Mouse (Mus musculus): ENCODE measurements around the gene Isca1. TPM values are rescaled to one million over a fixed set of nuclear protein-coding genes. Genes with fewer than 3 reads are reported as not detected.
"Not testable (repeated sequence)": the region's sequence is repeated elsewhere in the genome, so short reads cannot be mapped to it uniquely, and the experiment has no call there.

Gene Isca1
- polyA plus RNA-seq, 1 experiment from 2014 or later = 68.9 TPM

DNA sequence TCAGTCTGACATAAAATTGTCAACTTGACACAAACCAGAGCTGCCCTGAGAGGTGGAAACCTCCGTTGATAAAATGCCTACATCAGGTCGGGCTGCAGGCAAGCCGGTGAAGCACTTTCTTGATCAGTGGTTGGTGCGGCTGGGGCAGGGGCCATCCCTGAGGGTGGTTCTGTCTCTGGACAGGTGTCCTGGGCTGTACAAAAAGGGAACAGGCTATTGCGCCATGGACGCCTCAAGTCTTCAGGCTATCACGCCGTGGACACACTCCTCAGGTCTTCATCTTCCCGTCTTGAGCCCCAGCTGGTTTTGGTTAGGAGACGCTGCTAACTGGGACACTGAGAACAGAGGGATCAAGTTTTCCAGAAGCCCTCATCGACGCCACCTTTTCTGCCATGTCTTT is 19.3 kb downstream of the Isca1 start:
- DNase-seq (ENCODE audit: low spot score) = no peak

DNA sequence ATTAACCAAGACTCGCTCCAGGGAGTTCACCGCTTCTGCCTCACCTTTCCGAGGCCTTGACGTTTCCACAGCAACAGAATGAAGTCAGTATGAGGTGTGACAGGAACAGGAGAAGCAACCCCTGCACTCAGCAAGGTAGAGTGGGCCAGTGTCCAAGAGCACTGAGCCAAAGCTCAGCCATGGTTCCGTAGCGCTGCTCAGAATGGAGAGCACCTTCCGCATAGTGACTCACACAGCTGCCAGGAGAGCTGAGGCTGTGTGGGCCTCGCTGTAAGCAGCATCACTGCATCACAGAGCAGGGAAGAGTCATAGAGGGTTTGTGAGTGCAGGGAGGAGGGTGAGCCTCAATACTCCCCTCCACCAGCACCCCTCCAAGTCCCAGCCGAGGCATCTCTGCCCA is 22.9 kb downstream of the Isca1 start, which contains the start of gene 1700014D04Rik:
Gene 1700014D04Rik (minus strand): TSS at position 42 of the 400 bp plus-strand sequence.
- no peak for DNase-seq (ENCODE audit: low spot score)

DNA sequence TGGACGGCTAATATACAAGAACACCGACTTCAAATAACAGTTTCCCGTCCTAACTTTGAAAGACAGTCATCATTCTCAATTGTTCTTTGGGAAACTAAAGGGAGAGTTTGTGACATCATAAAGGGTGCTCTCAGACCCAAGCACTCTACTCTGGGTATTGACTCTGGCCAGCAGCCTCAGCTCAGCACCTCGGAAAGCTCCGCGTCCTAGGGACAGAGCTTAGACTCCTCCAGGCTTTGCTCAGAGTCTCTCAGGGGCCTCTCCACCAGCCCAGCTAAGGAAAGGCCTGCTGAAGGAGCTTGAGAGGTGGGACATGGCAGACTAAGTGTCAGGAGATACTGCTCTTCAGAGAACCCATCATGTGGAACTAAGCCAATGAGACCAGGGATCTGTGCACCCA is 23.4 kb downstream of the Isca1 start:
- no peak for DNase-seq (ENCODE audit: low spot score)

DNA sequence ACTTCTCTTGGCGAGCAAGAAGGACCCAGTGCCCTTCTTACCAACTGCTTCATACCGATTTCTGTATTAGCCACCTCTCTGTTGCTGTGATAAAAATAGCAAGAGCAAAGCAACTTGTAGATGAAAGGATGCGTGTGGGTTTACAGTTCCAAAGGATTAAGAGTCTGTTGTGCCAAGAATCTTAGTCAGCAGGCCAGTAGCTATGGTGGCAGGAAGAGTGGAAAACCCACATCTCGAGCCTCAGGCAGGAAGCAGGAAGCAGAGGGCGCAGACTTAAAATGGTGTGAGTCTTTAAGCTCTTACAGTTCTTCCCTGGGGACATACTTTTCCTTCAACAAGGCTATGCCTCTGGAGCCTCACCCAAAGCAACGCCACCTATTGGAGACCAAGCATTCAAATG is 24.1 kb downstream of the Isca1 start:
- no peak for DNase-seq (ENCODE audit: low spot score)

DNA sequence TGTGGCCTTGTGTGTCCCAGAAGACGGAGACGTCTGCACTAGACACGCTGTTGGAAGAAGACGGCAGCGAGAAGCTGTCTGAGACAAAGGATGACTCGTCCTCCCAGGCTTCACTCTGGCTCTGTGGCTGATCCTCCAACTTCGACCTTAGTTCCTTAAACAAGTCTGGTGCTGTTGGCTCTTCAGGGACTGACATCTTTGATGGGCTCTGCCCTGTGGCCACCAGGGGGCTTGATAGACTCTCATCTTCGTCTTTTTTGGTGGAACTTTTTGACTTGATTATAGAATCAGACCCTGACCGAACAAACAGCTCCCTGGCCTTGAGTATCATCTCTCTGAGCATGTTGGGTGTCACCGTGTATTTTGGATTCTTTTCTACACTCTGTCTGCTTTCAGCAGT is 27.9 kb downstream of the Isca1 start:
- DNase-seq (ENCODE audit: low spot score) = peak; percentile 8

DNA sequence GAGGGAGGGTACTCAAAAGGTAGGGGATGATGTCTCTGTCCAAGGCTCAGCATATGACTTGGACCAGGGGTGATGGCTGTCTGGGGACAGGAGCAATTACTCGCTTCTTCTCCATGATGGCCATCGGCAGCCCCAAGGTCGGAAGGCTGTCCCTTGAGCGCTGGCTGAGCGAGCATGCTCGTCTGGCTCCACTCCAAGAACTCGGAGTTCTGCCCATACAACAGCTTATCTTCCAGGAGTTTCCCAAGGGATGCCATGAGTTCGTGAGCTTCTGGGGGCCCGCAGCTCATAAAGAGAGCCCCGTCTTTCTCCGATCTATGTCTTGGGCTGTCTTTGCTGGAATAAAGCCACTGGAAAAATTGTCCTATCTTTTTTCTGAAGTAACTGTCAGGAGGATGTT is 28.5 kb downstream of the Isca1 start:
- no peak for DNase-seq (ENCODE audit: low spot score)

DNA sequence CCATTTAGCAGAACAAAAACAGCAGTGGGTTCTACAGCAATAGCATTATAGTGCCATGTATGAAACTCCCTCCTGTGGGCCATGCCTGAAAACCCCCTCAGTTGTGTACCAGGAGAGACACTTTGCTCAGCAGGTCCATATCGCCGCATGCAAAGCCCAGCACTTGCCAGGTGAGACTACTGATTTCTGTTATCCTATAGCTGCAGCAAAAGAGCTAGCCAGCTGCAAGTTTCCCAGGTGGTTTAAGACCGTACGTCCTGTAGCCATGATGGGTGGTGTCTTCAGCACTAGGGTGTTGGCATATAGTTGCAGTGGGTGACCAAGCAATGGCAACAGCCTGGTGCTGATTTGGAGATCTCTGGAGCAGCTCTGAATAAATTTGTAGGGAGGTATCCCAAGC is 30.2 kb downstream of the Isca1 start:
- no peak for DNase-seq (ENCODE audit: low spot score)

DNA sequence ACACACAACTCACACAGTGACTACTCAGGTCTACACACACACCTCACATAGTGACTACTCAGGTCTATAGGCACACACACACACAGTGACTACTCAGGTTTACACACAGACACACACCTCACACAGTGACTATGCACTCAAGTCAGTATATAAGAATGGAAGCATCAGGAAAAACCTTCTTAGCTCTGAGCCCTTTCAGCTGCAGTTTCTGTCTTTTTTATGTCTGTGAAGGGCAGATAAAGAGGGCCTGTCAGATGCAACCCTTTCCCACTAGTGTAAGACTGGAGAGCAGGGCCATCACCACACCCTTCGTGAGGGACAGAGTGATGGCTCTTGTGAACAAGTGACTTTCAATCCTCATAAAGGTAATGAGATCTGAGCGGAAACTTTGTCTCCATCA is 31.2 kb downstream of the Isca1 start:
- DNase-seq (ENCODE audit: low spot score) = no peak

DNA sequence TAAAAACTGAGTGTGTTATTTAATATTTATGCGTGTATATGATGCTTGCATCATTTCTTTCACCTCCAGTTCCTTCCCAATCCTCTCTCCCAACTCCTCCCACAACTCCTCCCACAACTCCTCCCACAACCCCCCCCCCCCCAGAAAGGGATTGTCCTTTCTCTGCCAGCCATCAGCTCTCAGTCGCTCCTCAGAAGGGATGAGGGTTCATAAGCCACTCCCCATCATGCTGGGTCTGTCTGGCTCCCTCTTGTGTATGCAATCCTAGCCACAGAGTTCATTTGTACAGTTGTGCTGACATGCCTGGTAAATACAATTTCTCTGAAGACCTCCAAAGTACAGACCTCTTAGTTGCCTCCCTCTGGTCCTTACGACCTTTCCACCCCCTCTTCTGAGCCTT is 34.4 kb downstream of the Isca1 start:
- no peak for DNase-seq (ENCODE audit: low spot score)

DNA sequence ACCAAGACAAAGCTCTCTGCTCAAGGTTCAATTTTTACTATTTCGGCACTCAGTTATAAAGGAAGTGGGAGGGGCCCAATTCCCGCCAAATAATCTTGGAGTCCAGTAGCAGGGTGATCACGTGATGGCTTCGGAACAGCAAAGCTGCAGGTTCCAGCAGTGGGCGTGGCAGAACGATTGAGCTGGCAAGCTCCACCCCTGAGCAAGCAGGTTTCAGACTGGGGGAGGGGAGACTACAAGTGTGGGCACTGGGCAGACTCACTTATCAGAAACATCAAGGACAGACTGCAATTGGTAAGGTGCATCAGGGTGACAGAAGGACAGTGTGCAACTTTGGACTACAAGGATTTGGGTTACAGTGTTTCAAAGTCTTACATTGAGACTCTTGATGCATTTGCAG is 35.3 kb downstream of the Isca1 start:
- DNase-seq (ENCODE audit: low spot score) = not testable (repeated sequence)

DNA sequence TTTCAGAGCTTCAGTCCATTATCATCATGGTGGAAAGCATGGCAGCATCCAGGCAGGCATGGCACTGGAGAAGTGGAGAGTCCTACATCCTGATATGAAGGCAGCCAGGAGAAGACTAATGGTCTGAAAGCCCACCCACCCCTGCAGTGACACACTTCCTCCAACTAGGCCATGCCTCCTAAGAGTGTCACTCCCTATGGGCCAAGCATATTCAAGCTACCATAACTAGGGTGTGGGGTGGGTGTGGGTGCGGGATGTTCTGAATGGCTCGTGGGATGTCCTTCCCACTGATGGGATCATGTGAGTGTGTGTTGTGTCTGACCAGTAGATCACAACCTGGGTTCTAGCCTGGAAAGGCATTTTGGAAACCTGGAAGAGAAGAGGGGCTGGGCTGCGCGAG is 35.7 kb downstream of the Isca1 start:
- DNase-seq (ENCODE audit: low spot score) = no peak

DNA sequence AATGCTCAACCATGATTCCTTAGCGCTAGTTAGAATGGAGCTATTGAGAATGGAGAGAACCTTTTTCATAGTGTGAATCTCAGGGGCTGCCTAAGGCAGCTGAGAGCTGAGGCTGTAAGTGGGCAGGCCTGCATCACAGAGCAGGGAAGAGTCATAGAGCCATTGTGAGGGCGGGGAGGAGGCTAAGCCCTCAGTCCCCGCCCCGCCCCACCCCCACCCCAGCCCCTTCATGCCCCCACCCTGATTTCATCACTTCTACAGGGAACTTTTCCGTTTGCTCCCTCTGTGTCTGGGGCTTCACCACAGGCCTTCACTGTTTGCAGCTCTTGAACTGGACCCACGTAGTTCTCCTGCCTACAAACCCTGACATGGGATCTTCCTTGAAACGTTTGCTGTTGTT is 38.0 kb downstream of the Isca1 start, which contains the start of gene Spata31d1d:
Gene Spata31d1d (minus strand): TSS at position 101 of the 400 bp plus-strand sequence.
- DNase-seq (ENCODE audit: low spot score) = no peak

DNA sequence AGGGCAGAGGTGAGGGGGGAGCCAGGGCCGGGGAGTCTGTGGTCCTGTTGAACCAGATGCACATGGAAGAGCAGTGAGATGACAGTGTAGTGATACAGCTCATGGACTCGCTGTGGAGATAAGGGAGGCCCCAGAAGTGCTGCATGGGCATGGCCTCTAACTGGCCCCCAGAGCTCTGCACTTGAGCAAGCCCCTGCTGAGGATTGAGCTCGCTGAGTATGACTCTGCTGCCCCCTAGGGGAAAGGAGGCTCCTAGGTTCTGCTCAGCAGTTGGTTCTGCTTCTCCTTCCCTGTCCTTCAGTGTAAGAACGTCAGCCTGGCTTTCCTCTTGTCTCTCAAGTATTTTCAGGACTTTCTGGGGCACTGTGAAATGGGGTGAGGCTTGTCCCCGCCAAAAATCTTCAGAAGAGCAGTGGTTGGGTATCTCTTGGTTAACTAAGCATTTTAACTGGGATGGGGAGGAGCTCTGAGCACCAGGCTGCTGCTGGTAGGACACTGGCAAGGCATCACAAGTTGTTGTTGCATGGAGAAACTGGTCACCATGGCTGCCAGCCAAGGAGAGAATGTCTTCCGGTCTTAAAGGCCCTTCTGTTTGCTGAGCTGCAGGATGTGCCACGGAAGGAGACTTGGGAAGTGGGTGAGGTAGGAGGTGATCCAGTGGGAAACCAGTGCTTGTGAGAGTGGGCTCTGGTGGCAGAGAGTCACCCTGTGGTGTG is 41.1 kb downstream of the Isca1 start:
- DNase-seq (ENCODE audit: low spot score) = peak; percentile 81

DNA sequence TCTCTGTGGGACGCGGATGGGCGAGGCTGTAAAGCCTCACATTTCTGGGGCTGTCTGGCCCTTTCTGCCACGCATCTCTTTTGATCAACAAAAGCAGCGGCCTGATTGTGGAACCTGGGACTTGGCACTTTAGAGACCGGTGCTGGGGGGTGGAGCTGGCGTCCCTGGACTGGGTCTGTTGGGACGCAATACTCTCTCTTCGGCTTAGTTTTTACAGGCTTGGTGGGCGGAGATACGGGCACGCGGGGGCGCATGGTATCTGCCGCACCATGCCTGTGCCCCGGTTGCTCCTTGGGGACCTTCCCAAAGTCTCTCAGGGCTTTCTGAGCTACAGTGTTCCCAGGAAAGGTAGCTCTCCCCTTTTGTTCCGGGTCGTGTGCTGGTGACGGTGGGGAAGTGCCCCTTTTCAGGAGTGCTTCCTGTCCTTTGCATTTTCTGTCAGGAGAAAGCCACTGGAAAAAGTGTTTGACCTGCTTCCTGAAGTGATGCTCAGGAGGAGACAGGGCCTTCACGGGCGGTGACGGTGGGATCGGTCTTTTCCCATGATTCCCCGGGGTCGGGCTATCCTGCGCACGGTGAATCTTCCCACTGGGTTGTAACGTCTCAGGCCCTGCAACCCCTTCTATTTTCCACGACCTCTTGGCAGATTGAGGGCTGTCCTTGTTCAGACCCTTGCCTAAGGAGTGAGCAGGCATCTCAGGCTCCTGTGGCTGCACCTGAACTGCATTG is 43.3 kb downstream of the Isca1 start:
- no peak for DNase-seq (ENCODE audit: low spot score)

DNA sequence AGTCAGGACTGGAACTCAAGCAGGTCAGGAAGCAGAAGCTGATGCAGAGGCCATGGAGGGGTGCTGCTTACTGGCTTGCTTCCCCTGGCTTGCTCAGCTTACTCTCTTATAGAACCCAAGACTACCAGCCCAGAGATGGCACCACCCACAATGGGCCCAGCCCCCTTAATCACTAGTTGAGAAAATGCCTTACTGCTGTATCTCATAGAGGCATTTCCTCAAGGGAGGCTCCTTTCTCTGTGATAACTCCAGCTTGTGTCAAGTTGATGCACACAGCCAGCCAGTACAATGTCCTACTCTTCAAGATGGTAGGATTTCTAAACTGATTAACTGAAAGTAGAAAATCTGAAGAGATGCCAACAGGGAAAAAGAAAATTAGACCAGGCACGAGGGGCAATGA is 47.5 kb downstream of the Isca1 start:
- DNase-seq (ENCODE audit: low spot score) = not testable (repeated sequence)

DNA sequence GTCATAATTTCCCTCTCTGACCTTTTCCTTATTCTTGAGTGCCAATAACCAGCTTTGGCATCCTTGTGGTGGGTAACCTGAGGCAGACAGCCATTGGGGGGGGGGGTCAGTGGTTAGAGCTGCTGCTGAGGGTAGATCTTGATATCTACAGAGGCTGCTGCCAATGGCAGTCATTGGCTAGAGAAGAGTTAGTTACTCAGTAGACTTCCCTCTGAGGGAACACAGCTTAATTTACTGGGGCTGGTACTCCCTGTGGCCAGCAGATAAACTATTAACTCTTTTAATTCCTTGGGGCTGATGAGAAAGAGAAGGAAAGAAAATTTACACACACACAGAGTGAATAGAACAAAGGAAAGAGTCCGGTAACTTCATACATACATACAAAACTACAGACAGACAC is 50.1 kb downstream of the Isca1 start:
- DNase-seq (ENCODE audit: low spot score) = no peak

DNA sequence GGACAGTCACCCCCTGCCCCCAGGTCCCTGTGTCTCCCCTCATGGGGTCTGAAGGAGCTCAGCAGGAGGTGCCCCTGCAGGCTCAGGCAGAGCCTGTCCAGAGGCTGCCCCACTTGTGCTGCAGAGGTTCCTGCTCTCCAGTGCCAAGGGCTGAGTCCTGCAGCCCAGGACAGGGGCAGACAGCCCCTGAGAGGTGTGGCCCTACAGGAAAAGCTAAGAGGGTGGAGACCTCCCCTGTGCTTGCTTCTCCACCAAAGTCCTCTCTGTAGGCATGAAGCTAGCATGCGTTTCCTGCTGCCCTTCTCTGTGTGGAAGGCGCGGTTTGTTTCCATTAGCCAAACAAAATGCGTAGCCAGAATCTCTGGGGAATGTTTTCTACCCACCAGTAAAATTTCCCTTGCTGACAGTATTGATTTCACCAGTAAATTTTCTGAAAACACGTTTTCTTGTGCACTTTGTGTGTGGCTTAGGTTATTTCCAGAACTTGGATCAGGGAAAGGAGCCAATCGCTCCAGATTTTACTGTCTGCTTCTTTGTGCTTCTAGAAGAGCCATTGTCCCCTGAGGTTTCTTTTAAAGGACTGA is 50.7 kb downstream of the Isca1 start:
- DNase-seq (ENCODE audit: low spot score) = not testable (repeated sequence)

DNA sequence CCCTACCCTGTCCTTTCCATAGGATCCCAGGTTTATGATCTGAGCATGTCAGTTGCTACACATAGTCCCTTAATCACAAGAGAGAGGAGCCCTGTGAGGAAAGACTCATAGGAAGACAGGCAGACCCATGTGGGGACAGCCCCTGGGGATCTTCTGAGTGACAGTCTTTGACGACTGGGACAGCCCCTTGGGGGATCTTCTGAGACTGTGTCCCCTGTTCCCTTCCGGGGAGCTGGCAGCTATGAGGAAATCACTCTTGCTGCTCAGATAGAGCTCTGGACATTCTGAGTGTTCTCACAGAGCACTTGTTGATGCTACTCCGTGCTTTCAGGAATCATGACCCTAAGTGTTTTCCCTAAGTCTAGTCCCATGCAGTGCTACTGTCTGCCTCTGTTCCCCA is 55.9 kb downstream of the Isca1 start:
- DNase-seq (ENCODE audit: low spot score) = no peak

DNA sequence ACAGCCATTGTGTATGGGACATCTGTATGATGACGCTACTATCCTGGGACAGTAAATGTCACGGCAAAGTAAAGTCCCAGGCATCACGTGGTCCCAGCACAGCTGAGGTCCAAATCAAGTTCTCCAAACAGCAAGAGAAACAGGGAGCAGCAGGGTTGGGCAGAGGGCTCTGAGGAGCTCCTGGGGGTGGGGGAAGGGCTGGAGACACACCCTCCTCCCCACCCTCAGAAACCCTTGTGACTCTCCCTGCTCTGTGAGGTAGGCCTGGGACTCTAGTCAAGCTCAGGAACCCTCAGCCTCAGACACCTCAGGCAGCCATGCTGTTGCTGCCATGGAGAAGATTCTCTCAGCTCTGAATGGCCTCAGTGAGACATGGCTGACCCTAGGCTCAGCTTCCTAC is 57.6 kb downstream of the Isca1 start, which contains the start of gene Spata31d1b:
Gene Spata31d1b (plus strand): TSS at position 301 of the 400 bp plus-strand sequence.
- not testable (repeated sequence) for DNase-seq (ENCODE audit: low spot score)

DNA sequence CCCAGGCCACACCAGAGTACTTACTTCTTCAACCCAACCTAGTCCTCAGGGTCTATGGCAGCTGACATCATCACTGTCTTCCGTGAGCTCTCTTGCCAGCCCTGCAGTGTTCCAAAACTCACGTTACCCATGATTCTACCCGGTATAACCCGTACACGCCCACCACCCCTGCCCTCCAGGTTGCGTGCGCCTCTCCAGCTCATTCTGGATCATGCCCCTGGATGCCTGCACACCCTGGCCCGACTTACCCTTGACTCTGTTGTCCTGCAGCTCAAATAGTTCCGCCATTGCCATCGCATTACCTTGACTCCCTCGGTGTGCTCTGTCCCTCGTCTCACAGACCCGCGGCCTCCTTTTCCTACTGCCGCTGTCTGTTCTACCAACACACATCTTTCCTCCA is 59.4 kb downstream of the Isca1 start, which contains the start of gene Spata31d1a:
Gene Spata31d1a (minus strand): TSS at position 101 of the 400 bp plus-strand sequence.
- no peak for DNase-seq (ENCODE audit: low spot score)

Measured in thymus, postnatal 0 days (tissue).